Mouse (Mus musculus): ENCODE measurements at regions not wholly inside any gene's neighbourhood (a gene's known extent, or its start where the extent isn't known, plus 50 kb on each side); places are given as distances from the start of the nearest gene placed in this dataset.

- TF ChIP-seq CTCF (IDR thresholded peaks at IDR 0.05; ENCODE audit: low read depth, low read length) (no peak), POLR2A (IDR thresholded peaks at IDR 0.05; ENCODE audit: borderline replicate concordance, low read depth, low read length) (no peak)
Observed at GRCm38 (mm10) chr12:93160252-93160651, 1311.3 kb upstream of the Sel1l start.
